Mouse (Mus musculus) stomach, embryonic 15.5 days (tissue): ENCODE measurements at regions not wholly inside any gene's neighbourhood (a gene's known extent, or its start where the extent isn't known, plus 50 kb on each side); places are given as distances from the start of the nearest gene placed in this dataset.
A peak's percentile ranks its signal among the peaks of the same experiment; 100 is the strongest.

ENCODE experiments used
- ATAC-seq: fragments of 200-750 bp; cut with Nextera tagmentation; 2 replicates; pipeline ENCODE4 v1.8.0; 2017; ENCODE audit warnings: low read depth, moderate number of reproducible peaks, moderate TSS enrichment; ENCODE audit not compliant: insufficient read depth, low FRiP score
- H3K27ac ChIP-seq: fragments of 300-500 bp; sonication (generic); 2 replicates; pipeline ENCODE4 v1.5.1; 2015; ENCODE audit warnings: mild to moderate bottlenecking, inconsistent platforms
- H3K27me3 ChIP-seq: fragments of 300-500 bp; sonication (generic); replicated peaks from 2 replicates; pipeline ENCODE4 v1.6.1; 2015; ENCODE audit warnings: inconsistent platforms
- H3K36me3 ChIP-seq: fragments of 300-500 bp; sonication (generic); 2 replicates; pipeline ENCODE4 v1.6.1; 2015; ENCODE audit warnings: inconsistent platforms
- H3K4me1 ChIP-seq: fragments of 300-500 bp; sonication (generic); 2 replicates; pipeline ENCODE4 v1.6.1; 2015; ENCODE audit warnings: inconsistent platforms
- H3K4me2 ChIP-seq: fragments of 300-500 bp; sonication (generic); 2 replicates; pipeline ENCODE4 v1.6.1; 2015; ENCODE audit warnings: mild to moderate bottlenecking, inconsistent platforms
- H3K4me3 ChIP-seq: fragments of 300-500 bp; sonication (generic); replicated peaks from 2 replicates; pipeline ENCODE4 v1.5.1; 2015; ENCODE audit warnings: inconsistent platforms
- H3K9ac ChIP-seq: fragments of 300-500 bp; sonication (generic); 2 replicates; pipeline ENCODE4 v1.6.1; 2015; ENCODE audit warnings: inconsistent platforms
- H3K9me3 ChIP-seq: fragments of 300-500 bp; sonication (generic); 2 replicates; pipeline ENCODE4 v1.6.1; 2016; ENCODE audit warnings: inconsistent platforms
- WGBS: fragments of 180-500 bp; shearing (Covaris S2); methylation state at CpG from one replicate; pipeline ENCODE4 v1.1.7; 2015; 5-methylcytosine and 5-hydroxymethylcytosine counted together

GRCm38 (mm10) chr1:34696533-34696932 is 117.1 kb downstream of the Amer3 start:
- no peak overlapping the region for H3K4me3 ChIP-seq
- no peaks in the 10 kb centered on the region for H3K27me3 ChIP-seq
- H3K9me3 ChIP-seq = no peaks in the 10 kb centered on the region
- WGBS = 74% methylated on average over 4 of the region's 4 CpGs
- no peak overlapping the region for H3K4me2 ChIP-seq
- no peaks in the 10 kb centered on the region for H3K36me3 ChIP-seq
- ATAC-seq = no peak
- H3K9ac ChIP-seq = no peak overlapping the region
- no peaks in the 10 kb centered on the region for H3K4me1 ChIP-seq
- H3K27ac ChIP-seq = no peak overlapping the region

- no peak for ATAC-seq
- H3K27me3 ChIP-seq = no peaks in the 10 kb centered on the region
- H3K9ac ChIP-seq = no peak overlapping the region
- H3K9me3 ChIP-seq = no peaks in the 10 kb centered on the region
- H3K4me1 ChIP-seq = no peaks in the 10 kb centered on the region
- no peaks in the 10 kb centered on the region for H3K36me3 ChIP-seq
- H3K4me3 ChIP-seq = no peak overlapping the region
- H3K4me2 ChIP-seq = no peak overlapping the region
- H3K27ac ChIP-seq = no peak overlapping the region
- 39% methylated on average over 17 of the region's 17 CpGs for WGBS
Measured at GRCm38 (mm10) chr1:34700237-34701030, 121.0 kb downstream of the Amer3 start.

GRCm38 (mm10) chr1:34701436-34701835 is 122.0 kb downstream of the Amer3 start:
- Histone ChIP-seq H3K27me3 (no peaks in the 10 kb centered on the region), H3K27ac (no peak overlapping the region), H3K4me2 (no peak overlapping the region), H3K4me3 (no peak overlapping the region), H3K36me3 (no peaks in the 10 kb centered on the region), H3K4me1 (no peaks in the 10 kb centered on the region), H3K9ac (no peak overlapping the region), H3K9me3 (no peaks in the 10 kb centered on the region)
- ATAC-seq = no peak
- WGBS = 72% methylated on average over 7 of the region's 7 CpGs

DNA sequence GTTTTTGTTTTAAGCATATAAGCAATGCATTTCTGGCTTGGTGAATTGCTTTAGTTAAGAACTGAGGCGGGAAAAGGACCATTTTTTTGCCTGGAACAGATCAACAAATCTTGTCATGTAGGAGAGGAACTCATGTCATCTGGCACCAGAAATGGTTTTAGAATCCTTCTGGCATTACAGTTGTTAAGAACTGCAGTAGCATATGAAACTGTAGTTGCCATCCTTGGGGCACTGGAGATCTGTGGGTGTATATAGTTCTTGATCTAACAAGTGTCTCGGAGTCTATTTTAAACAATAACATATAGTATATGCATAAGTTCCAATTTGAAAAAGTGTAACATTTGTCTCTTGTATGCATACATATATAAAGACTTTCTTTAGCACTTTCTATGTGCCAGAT is 129.6 kb downstream of the Amer3 start:
- Histone ChIP-seq H3K9me3 (no peaks in the 10 kb centered on the region), H3K36me3 (no peaks in the 10 kb centered on the region), H3K4me3 (no peak overlapping the region), H3K27me3 (no peaks in the 10 kb centered on the region), H3K4me2 (no peak overlapping the region), H3K27ac (no peak overlapping the region), H3K9ac (no peak overlapping the region), H3K4me1 (no peaks in the 10 kb centered on the region)
- ATAC-seq = no peak
- WGBS = 75% methylated on average over 2 of the region's 2 CpGs

DNA sequence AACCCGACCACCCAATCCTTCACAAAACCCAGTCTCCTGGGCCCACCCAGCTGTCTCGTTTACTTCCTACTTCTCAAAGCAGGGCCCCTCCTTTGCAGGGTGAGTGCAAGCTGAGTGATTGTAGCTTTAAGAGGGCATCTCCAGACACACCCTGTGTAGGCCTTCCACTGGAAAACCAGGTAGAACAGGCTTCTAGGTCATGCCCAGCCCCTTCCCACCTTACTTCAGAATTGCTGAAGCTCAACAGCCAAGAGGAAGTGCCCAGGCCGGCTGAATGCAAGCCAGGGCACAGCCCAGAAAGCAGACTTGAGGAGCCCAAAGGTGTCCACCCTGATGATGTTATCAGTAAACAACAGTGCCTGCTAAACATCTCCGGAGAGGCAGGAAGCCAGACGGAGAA is 120.2 kb downstream of the Fam168b start:
- peak; percentile 65 for ATAC-seq
- H3K9ac ChIP-seq = no peak overlapping the region
- no peak overlapping the region for H3K4me2 ChIP-seq
- no peaks in the 10 kb centered on the region for H3K4me1 ChIP-seq
- H3K36me3 ChIP-seq = no peaks in the 10 kb centered on the region
- no peaks in the 10 kb centered on the region for H3K27me3 ChIP-seq
- H3K27ac ChIP-seq = peak overlapping the region; percentile 36; the same call in 1 of the 2 replicates
- no peaks in the 10 kb centered on the region for H3K9me3 ChIP-seq
- H3K4me3 ChIP-seq = no peak overlapping the region
- 53% methylated on average over 5 of the region's 5 CpGs for WGBS

DNA sequence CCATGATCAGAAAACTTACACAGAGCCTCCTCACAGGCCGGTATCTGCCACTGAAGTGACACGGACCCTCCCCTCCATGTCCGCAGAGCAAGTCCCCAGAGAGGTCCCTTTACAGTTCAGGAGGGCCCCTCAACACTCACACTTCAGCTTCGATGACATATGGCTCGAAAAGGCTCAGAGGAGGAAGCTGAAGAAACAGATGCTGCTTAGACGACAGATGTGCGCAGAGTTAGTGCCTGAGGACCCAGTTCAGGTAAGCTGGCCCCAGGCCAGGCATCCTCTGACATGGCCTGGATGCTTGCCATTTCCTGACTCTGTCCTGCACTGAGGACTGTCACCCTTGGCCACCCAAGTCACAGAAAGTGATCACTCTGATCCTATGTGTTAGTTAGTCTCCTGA is 110.7 kb downstream of the Fam168b start:
- Histone ChIP-seq H3K27me3 (no peaks in the 10 kb centered on the region), H3K4me2 (no peak overlapping the region), H3K9ac (no peak overlapping the region), H3K9me3 (no peaks in the 10 kb centered on the region), H3K4me1 (no peaks in the 10 kb centered on the region), H3K36me3 (no peaks in the 10 kb centered on the region), H3K27ac (no peak overlapping the region), H3K4me3 (no peak overlapping the region)
- 61% methylated on average over 7 of the region's 7 CpGs for WGBS
- ATAC-seq = no peak

DNA sequence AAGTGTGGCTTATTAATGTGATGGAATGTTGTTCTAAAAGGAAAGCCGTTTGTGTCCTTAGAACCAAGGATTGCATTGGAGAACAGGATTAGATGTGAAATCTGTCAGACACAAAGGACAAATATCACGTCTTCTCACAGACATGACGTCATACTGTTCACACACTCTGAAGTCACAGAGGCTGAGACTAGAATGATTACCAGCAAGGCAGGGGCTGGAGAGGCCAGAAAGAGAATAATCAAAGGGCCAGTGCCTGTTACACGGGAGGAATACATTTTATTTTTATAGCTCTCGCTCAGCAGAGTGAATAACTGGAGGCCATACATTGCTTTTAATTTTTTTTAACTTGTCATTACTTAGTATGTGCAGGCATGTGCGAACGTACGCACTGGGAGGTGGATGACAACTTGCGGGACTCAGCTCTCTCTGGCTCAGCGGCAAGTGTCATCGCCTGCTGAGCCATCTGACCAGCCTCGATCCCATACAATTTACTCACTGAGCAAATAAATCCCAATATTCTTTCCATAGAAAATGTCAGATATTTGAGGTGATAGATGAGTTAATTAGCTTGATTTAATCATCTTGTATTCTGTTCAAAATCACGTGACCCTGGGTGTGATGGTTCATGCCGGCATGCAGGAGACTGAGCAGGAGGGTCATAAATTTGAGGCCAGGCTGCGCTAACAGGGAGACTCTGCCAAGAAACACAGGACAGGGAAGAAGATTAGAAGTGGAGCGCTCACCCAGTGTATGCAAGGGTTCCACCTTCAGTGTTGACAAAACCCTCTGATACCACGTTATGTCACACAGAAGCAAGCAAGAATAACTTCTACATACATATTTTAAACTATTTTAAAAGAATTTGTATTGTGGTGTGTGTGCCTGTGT is 109.6 kb downstream of the Fam168b start:
- Histone ChIP-seq H3K27me3 (no peaks in the 10 kb centered on the region), H3K27ac (no peak overlapping the region), H3K36me3 (no peaks in the 10 kb centered on the region), H3K4me2 (no peak overlapping the region), H3K9ac (no peak overlapping the region), H3K4me3 (no peak overlapping the region), H3K9me3 (no peaks in the 10 kb centered on the region), H3K4me1 (no peaks in the 10 kb centered on the region)
- 75% methylated on average over 17 of the region's 17 CpGs for WGBS
- ATAC-seq = no peak

- no peak overlapping the region for H3K9ac ChIP-seq
- no peaks in the 10 kb centered on the region for H3K4me1 ChIP-seq
- H3K36me3 ChIP-seq = no peaks in the 10 kb centered on the region
- H3K27me3 ChIP-seq = no peaks in the 10 kb centered on the region
- WGBS = 36% methylated on average over 14 of the region's 14 CpGs
- H3K9me3 ChIP-seq = no peaks in the 10 kb centered on the region
- H3K27ac ChIP-seq = no peak overlapping the region
- peak; percentile 35; the same call in 1 of the 2 replicates for ATAC-seq
- no peak overlapping the region for H3K4me3 ChIP-seq
- no peak overlapping the region for H3K4me2 ChIP-seq
Measured at GRCm38 (mm10) chr1:34738386-34739067, 104.3 kb downstream of the Fam168b start.

DNA sequence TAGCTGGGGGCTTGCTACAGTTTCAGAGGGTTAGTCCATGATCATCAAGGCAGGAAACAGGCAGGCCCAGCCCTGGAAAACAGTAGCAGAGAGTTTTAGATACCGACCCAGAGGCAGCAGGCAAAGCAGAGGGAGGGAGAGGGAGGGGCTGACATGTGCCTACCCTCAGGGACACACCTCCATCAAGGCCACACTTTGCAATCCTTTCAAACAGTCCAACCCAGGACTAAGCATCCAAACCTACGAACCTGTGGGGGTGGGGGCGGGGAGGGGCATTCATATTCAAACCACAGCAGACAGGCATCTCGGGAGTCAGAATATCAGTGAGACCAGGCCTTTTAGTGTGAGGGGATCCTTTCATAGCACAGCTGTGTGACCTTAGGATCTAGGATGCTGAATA is 103.2 kb downstream of the Fam168b start:
- H3K4me2 ChIP-seq = no peak overlapping the region
- no peak overlapping the region for H3K27ac ChIP-seq
- H3K27me3 ChIP-seq = no peaks in the 10 kb centered on the region
- no peak overlapping the region for H3K9ac ChIP-seq
- H3K9me3 ChIP-seq = no peaks in the 10 kb centered on the region
- H3K4me3 ChIP-seq = no peak overlapping the region
- no peak for ATAC-seq
- 60% methylated on average over 4 of the region's 4 CpGs for WGBS
- no peaks in the 10 kb centered on the region for H3K36me3 ChIP-seq
- H3K4me1 ChIP-seq = no peaks in the 10 kb centered on the region

DNA sequence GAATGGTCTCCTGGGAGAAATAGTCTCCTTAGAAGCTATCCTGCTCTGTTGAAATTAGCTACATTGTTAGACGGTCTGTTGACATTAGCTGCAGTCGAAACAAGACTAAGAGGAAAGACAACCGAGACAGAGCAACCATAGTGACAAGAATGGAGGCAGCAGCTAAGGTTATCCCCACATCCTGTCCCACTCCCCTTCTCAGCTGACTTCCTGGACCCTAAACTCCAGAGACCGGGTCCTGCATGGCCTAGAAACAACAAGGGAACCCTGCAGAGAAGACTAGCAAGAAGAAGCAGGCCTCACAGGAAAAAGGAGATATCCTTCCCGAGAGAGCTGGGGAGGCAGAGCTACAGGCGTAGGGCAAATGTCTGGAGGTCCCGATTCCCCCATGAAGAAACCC is 102.0 kb downstream of the Fam168b start:
- H3K4me2 ChIP-seq = no peak overlapping the region
- no peak for ATAC-seq
- no peaks in the 10 kb centered on the region for H3K9me3 ChIP-seq
- no peaks in the 10 kb centered on the region for H3K4me1 ChIP-seq
- no peak overlapping the region for H3K4me3 ChIP-seq
- H3K27me3 ChIP-seq = no peaks in the 10 kb centered on the region
- no peak overlapping the region for H3K27ac ChIP-seq
- no peaks in the 10 kb centered on the region for H3K36me3 ChIP-seq
- no peak overlapping the region for H3K9ac ChIP-seq
- WGBS = 58% methylated on average over 7 of the region's 7 CpGs

DNA sequence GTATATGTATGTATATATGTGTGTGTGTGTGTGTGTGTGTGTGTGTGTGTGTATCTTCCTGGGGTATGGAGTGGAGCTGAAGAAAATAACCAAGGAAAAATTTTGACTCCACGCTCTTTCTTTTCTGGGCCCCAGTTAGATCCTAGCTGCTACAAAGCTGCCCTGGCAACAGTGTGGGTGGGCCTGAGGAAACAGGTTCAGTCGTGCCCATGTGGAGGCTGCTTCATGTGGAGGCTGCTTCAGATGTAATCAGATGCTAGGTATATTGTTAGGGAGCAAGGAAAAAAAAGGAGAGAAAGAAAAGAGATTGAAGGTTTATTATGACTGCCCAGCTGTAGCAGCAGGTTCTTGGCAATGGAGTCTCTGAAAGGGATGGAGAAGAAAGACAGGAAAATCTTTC is 100.6 kb downstream of the Fam168b start:
- Histone ChIP-seq H3K9me3 (no peaks in the 10 kb centered on the region), H3K36me3 (no peaks in the 10 kb centered on the region), H3K4me1 (no peaks in the 10 kb centered on the region), H3K27ac (no peak overlapping the region), H3K4me2 (no peak overlapping the region), H3K27me3 (no peaks in the 10 kb centered on the region), H3K4me3 (no peak overlapping the region), H3K9ac (no peak overlapping the region)
- WGBS = 52% methylated on average over 2 of the region's 2 CpGs
- no peak for ATAC-seq

DNA sequence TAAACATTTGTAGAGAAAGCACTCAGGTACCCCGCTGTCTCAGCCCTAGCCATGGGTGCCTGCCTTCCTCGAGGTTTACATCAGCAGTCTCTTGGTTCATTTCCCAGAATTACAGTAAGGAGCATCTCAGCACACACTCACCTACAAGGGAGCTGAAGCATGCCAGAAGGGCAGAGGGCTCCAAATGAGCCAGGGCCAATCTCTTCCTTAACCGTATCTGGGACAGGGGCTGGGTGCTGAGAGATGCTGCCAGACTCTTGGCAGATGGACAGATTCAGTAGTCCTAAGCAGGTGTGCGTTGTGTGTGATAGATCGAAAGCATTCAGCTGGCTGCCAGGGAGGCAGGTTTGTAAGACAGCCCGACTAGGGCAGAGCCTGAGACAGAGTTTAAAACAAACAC is 97.0 kb downstream of the Fam168b start:
- no peaks in the 10 kb centered on the region for H3K9me3 ChIP-seq
- no peak overlapping the region for H3K4me3 ChIP-seq
- peaks cover 26% of the 10 kb centered on the region for H3K27me3 ChIP-seq
- 57% methylated on average over 6 of the region's 6 CpGs for WGBS
- 0 out of 2 replicates have a peak, but pooled peaks cover 15% of the 10 kb centered on the region for H3K4me1 ChIP-seq
- no peak overlapping the region for H3K27ac ChIP-seq
- H3K36me3 ChIP-seq = no peaks in the 10 kb centered on the region
- H3K4me2 ChIP-seq = no peak overlapping the region
- H3K9ac ChIP-seq = no peak overlapping the region
- no peak for ATAC-seq
